Comparison of ENCODE assay signal across 9 mouse cellular contexts in the genomic region with DNA sequence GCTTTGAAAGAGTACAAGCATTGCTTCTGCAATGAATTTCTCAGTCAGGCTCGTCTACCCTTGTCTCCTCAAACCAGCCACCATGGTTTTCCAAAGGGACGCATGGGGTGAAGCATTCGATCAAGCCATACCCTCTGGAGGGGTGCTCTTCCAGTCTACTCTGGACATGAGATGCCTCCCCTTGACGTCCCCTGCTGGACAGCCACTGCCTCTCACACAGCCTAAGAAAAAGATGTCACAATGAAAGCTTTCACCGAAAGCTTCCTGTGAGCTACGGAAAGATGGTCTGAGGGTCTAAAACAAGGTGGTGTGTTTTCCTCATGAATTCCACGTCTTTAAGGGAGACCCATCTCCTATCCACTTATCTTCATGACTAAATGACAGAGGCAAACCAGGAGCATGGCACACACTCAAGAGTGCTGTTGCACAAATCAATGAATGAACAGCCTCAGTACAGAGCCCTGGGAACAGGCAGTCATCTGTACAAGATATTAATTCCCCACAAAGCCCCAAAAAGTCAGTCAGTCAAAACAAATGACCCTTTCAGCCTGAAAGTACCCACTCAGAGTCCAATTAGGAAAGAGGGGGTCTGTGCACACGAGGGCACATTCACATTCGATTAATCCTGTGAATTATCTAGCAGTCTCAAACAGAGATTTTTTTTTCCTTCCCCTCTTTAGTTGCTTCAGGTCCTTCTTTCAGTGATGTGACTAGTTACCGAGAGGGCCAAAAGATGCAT. TPM values are rescaled to one million over a fixed set of nuclear protein-coding genes. Genes with fewer than 3 reads are reported as not detected.
DNase-seq lines count a peak whose midpoint lies in the region; ATAC-seq and TF ChIP-seq lines count a peak whose summit lies in the region.
"Had no signal": no experiment of that assay in that cellular context is flagged by ENCODE, and none has a peak within 500 bp of the region (broad histone marks: within the 10 kb centered on the region; RNA-seq: fewer than 3 reads in every experiment).

No protein-coding gene starts in this region.

- no peak overlapping the region for H3K9ac ChIP-seq in embryonic facial prominence, embryonic 12.5 days
- no peak overlapping the region for H3K9ac ChIP-seq in hindbrain, postnatal 0 days (replicated peaks; ENCODE audit: low read length)
- no peak overlapping the region for H3K9ac ChIP-seq in midbrain, postnatal 0 days (replicated peaks; ENCODE audit: low read length, poor library complexity, severe bottlenecking)

- no peaks in the 10 kb centered on the region for H3K27me3 ChIP-seq in embryonic facial prominence, embryonic 12.5 days
- no peaks in the 10 kb centered on the region for H3K27me3 ChIP-seq in hindbrain, postnatal 0 days (ENCODE audit: insufficient read depth, low read length)
- H3K27me3 ChIP-seq in midbrain, postnatal 0 days (ENCODE audit: insufficient read depth, low read length) = no peaks in the 10 kb centered on the region

- intact Hi-C loops in left cerebral cortex, postnatal 25 days (cut with DNase I) = loop anchor here (1.0 kb wide), 1 partner anchor 12 kb away; no protein-coding TSS in a partner anchor

- peaks cover 10% of the 10 kb centered on the region for H3K36me3 ChIP-seq in embryonic facial prominence, embryonic 12.5 days
- no peaks in the 10 kb centered on the region for H3K36me3 ChIP-seq in hindbrain, postnatal 0 days (ENCODE audit: insufficient read depth, low read length)
- peaks cover 4% of the 10 kb centered on the region; the same call in 1 of the 2 replicates for H3K36me3 ChIP-seq in midbrain, postnatal 0 days (ENCODE audit: insufficient read depth, low read length)

- H3K4me3 ChIP-seq in embryonic facial prominence, embryonic 12.5 days = no peak overlapping the region
- peak overlapping the region; percentile 11 for H3K4me3 ChIP-seq in hindbrain, postnatal 0 days (ENCODE audit: low read length)
- H3K4me3 ChIP-seq in midbrain, postnatal 0 days (ENCODE audit: low read depth, low read length) = no peak overlapping the region

- H3K9me3 ChIP-seq in embryonic facial prominence, embryonic 12.5 days = no peaks in the 10 kb centered on the region
- no peaks in the 10 kb centered on the region for H3K9me3 ChIP-seq in hindbrain, postnatal 0 days (ENCODE audit: low read length)
- no peaks in the 10 kb centered on the region for H3K9me3 ChIP-seq in midbrain, postnatal 0 days (ENCODE audit: low read length)
- H3K9me3 ChIP-seq: G1E had no signal

- 56% methylated on average over 10 of the region's 10 CpGs for WGBS in embryonic facial prominence, embryonic 12.5 days
- 27% methylated on average over 10 of the region's 10 CpGs for WGBS in hindbrain, postnatal 0 days
- WGBS in midbrain, postnatal 0 days = 54% methylated on average over 10 of the region's 10 CpGs

- peaks cover 74% of the 10 kb centered on the region for H3K4me1 ChIP-seq in embryonic facial prominence, embryonic 12.5 days
- peaks cover 23% of the 10 kb centered on the region for H3K4me1 ChIP-seq in hindbrain, postnatal 0 days (ENCODE audit: insufficient read depth, low read length)
- H3K4me1 ChIP-seq in midbrain, postnatal 0 days (ENCODE audit: insufficient read depth, low read length) = peaks cover 5% of the 10 kb centered on the region; the same call in 1 of the 2 replicates

- peak; percentile 40 for DNase-seq in brain, adult 2 months (ENCODE audit: low read depth, low spot score)
- peak; percentile 50 for DNase-seq in hindbrain, postnatal 0 days (ENCODE audit: low spot score)
- DNase-seq in midbrain, postnatal 0 days (ENCODE audit: low spot score) = peak; percentile 67
- no peak for DNase-seq in kidney, adult 18-20 months
- DNase-seq in adrenal gland, adult 2 months = no peak
- DNase-seq in left cerebral cortex, postnatal 25 days (ENCODE audit: low spot score in 2 of 2) = no peak
- DNase-seq: liver had no signal

- peak; percentile 58 for TF ChIP-seq CTCF in hindbrain, postnatal 0 days (IDR thresholded peaks at IDR 0.05; ENCODE audit: low read depth)
- peak; percentile 34 for TF ChIP-seq CTCF in midbrain, postnatal 0 days (IDR thresholded peaks at IDR 0.05)

- H3K27ac ChIP-seq in embryonic facial prominence, embryonic 12.5 days = 0 out of 2 replicates have a peak overlapping the region, but pooled peaks have one; percentile 24
- H3K27ac ChIP-seq in hindbrain, postnatal 0 days = peak overlapping the region; percentile 82
- H3K27ac ChIP-seq in midbrain, postnatal 0 days (ENCODE audit: low read depth, low read length) = peak overlapping the region; percentile 8

- ATAC-seq in embryonic facial prominence, embryonic 12.5 days (ENCODE audit: insufficient number of reproducible peaks, insufficient read depth, low FRiP score, low TSS enrichment) = no peak
- ATAC-seq in hindbrain, postnatal 0 days = peak; percentile 43
- ATAC-seq in midbrain, postnatal 0 days (ENCODE audit: low FRiP score) = no peak

- H3K4me2 ChIP-seq in embryonic facial prominence, embryonic 12.5 days (replicated peaks) = peak overlapping the region; percentile 26; the same call in 1 of the 2 replicates
- H3K4me2 ChIP-seq in hindbrain, postnatal 0 days (ENCODE audit: low read depth, low read length) = peak overlapping the region; percentile 46
- H3K4me2 ChIP-seq in midbrain, postnatal 0 days (ENCODE audit: low read depth, low read length, poor library complexity, severe bottlenecking) = no peak overlapping the region

RNA-seq across cellular contexts. Expression of a gene that starts 21.7 kb away (rescaled TPM):
- polyA plus RNA-seq in embryonic facial prominence, embryonic 12.5 days (2016; fragmentation: Nextera tagmentation; extraction: Ambion mirVana) = 24.9 and 29.2 TPM in 2 replicates
- 39.0 and 58.4 TPM in 2 replicates for total RNA-seq in hindbrain, postnatal 0 days (2014; rRNA removed)
- 9.6 and 10.4 TPM in 2 replicates for polyA plus RNA-seq in hindbrain, postnatal 0 days (2015; fragmentation: Nextera tagmentation; extraction: Ambion mirVana)
- 27.8 and 29.9 TPM in 2 replicates for total RNA-seq in midbrain, postnatal 0 days (2014; rRNA removed)
- polyA plus RNA-seq in midbrain, postnatal 0 days (2015; fragmentation: Nextera tagmentation; extraction: Ambion mirVana) = 6.8 and 7.9 TPM in 2 replicates
- 10 to 100 TPM; 30.8 to 57.5 TPM for total RNA-seq in adrenal gland, adult 2 months (2021)
- polyA plus RNA-seq in adrenal gland, adult 2 months (2012; rRNA removed) = 46.7 and 50.1 TPM in 2 replicates
- total RNA-seq in left cerebral cortex, postnatal 25 days (2021) = 10 to 100 TPM; 44.5 to 48.0 TPM

RNA-seq across cellular contexts. Expression of a gene that starts 54.6 kb away (rescaled TPM):
- 21.8 and 23.7 TPM in 2 replicates for polyA plus RNA-seq in embryonic facial prominence, embryonic 12.5 days (2016; fragmentation: Nextera tagmentation; extraction: Ambion mirVana)
- 17.7 and 25.9 TPM in 2 replicates for total RNA-seq in hindbrain, postnatal 0 days (2014; rRNA removed)
- 11.4 and 11.9 TPM in 2 replicates for polyA plus RNA-seq in hindbrain, postnatal 0 days (2015; fragmentation: Nextera tagmentation; extraction: Ambion mirVana)
- total RNA-seq in midbrain, postnatal 0 days (2014; rRNA removed) = 12.1 and 17.7 TPM in 2 replicates
- 9.2 and 9.3 TPM in 2 replicates for polyA plus RNA-seq in midbrain, postnatal 0 days (2015; fragmentation: Nextera tagmentation; extraction: Ambion mirVana)
- 10 to 100 TPM in 1 of 2 experiments, 1 to 10 TPM in 1; 7.5 to 10.0 TPM for total RNA-seq in adrenal gland, adult 2 months (2021)
- polyA plus RNA-seq in adrenal gland, adult 2 months (2012; rRNA removed) = 8.1 and 9.2 TPM in 2 replicates
- 1 to 10 TPM; 7.2 to 7.6 TPM for total RNA-seq in left cerebral cortex, postnatal 25 days (2021)

Comparison
In these comparisons a context has a peak if more than half of its experiments do, and no peak if none do; other contexts are left out.
1. DNase-seq: peak in brain, adult 2 months (single experiment), hindbrain, postnatal 0 days (single experiment) and midbrain, postnatal 0 days (single experiment); none in kidney, adult 18-20 months (single experiment), adrenal gland, adult 2 months (single experiment) and left cerebral cortex, postnatal 25 days (0 of 2).
2. H3K27ac ChIP-seq: peak in every context shown above with its lines; median percentile 82 in hindbrain, postnatal 0 days; 24 in embryonic facial prominence, embryonic 12.5 days; 8 in midbrain, postnatal 0 days.